Mouse (Mus musculus): ENCODE measurements around the gene Slc44a2.

Gene Slc44a2

DNA sequence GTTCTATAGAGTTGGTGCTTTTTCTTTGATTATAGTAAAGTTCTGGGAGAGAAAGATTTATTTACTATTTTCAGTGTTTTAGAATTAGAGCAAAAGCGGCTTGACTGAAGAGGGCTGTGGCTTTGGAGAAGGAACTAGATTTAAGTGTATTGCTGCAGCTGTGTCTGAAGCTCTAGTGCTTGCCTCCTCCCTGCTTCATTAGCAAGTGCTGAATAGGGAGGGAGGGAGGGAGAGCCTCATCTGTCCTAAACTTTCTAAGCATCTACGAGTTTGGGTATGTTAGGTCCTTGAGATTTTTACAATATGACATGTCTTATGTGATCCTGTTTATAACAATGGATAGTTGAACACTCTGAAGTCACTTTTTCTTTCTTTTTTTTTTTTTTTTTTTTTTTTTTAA is 50.4 kb downstream of the Slc44a2 start:
- no peak for DNase-seq (ENCODE audit: low read depth, low spot score)

GRCm38 (mm10) chr9:21372508-21372907 is 52.0 kb downstream of the Slc44a2 start:
- DNase-seq (ENCODE audit: low read depth, low spot score) = no peak

DNA sequence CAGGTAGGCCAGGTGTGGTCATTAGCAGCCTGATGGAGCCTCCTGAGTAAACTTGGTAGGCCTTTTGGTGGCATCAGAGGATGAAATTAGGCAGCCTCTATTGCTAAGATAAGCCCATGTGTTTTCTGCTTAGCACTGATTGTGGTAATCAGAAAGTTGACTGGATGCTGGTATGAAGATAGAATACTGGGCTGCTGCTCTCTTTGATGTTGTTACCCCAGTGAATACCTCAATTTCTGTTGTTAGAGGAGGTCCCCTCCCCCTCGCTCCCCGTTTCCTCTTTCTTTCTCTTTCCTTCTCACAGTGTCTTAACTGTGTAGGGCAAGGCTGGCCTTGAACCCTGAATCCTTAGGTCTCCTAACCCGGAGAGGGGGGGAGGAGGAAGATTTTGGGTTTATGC is 58.7 kb downstream of the Slc44a2 start:
- no peak for DNase-seq (ENCODE audit: low read depth, low spot score)

- no peak for DNase-seq (ENCODE audit: low read depth, low spot score)
Observed at GRCm38 (mm10) chr9:21380868-21381267, 60.4 kb downstream of the Slc44a2 start.

- no peak for DNase-seq (ENCODE audit: low read depth, low spot score)
Observed at GRCm38 (mm10) chr9:21383966-21384365, 63.5 kb downstream of the Slc44a2 start.

DNA sequence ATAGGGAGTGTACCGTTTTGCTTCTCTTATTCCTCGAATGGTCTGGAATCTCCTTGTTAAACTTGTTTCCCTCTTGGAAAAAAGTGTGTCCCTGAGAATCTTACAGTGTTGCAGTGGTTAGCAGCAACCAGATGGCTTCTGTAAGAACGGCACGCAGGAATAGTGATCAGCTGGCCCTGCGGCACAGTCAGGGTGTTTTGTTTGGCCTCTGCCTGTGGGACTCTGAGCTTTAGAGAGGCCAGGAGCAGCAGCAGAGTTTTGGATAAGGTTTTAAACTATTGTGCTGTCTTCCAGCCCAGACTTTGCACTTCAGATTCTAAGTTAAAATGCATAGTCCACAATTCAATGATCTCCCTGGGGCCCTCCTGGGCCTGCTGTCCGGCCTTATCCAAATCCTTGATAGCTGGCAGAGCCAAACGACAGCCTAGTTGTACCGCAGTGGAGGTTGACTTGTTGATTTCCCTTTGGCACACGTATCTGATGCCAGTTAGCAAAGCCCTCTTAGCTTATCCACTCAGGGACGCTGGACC is 72.2 kb downstream of the Slc44a2 start:
- DNase-seq (ENCODE audit: low read depth, low spot score) = no peak

DNA sequence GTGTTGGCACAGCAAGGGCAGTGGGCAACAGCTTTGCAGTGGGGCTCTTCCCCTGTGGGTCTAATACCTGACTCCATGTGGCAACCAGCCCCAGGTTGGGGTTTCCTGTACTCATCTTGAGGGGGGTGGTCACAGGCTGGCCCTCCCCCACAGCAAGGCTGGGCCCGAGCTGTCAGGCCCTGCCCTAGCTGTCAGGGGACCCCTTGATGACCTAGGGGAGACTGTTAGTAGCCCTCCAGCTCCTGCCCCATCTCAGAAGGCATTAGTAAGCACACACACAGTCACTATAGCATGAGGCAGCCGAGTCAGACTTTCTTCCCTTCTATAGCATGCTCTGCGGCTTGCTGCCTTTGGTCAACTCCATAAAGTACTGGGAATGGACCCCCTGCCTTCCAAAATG is 75.2 kb downstream of the Slc44a2 start:
- no peak for DNase-seq (ENCODE audit: low read depth, low spot score)

- DNase-seq (ENCODE audit: low read depth, low spot score) = no peak
Observed at GRCm38 (mm10) chr9:21397170-21397569, 76.7 kb downstream of the Slc44a2 start.

DNA sequence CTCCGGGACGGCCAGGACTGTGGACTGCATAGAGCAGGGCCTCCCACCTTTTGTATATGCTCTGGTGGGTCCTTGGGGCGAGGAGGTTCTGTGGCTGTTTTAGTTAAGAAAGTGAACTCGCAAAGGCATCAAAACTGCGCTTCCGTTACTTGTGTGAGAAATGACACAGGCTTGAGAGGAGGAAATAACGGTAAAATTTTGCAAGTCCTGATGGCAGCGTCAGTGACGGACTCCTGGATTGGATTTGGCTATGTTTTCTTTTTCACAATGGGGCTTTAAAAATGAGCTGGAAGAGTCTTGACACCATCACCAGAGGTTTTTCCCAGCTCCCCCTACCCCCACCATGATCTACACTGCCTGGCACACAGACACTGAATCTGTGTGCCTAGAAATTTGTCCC is 80.5 kb downstream of the Slc44a2 start:
- DNase-seq (ENCODE audit: low read depth, low spot score) = no peak

DNA sequence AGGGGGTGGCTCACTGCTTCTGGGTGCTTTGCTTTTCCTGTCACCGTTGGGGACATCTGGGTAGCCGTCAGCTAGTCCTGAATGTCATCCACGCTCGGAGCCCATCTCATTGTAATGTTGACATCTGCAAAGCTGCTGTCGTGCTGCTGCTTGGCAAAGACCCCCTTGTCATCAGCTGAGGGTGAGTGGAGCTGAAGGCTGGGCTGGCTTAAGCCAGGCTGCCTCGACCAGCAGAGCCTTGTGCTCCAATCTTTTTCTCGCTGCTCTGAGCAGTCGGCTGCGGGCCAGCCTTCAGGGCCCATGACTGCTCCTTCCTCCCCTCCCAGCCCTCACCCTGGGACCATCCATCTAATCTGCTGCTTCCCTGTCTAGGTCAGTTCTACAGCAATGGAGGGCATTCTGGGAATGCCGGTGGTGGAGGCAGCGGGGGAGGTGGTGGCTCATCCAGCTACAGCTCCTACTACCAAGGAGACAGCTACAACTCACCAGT is 82.3 kb downstream of the Slc44a2 start:
- no peak for DNase-seq (ENCODE audit: low read depth, low spot score)

- no peak for DNase-seq (ENCODE audit: low read depth, low spot score)
Observed at GRCm38 (mm10) chr9:21403745-21404144, 83.2 kb downstream of the Slc44a2 start.
